Mouse (Mus musculus): ENCODE measurements around the gene Slc9a1.

DNA sequence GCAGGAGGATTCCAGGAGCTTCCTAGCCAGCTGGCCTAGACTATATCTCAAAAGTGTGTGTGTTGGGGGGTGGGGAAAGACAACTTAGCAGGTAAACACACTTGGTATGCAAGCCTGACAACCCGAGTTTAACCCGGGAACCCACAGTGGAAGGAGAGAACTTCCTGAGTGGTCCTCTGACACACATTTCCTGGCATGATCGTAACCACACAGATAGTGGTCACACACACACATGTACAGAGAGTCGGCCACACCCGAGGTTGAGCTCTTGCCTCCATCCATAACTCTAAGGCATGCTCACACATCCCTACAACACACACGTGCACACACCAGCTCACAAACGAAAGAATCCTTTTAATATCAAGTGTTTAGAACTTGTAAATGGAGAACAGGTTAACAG is 41.4 kb upstream of the Slc9a1 start:
- TF ChIP-seq POLR2A (IDR thresholded peaks at IDR 0.05; ENCODE audit: low read depth, low read length), result no peak
- no peak for TF ChIP-seq CTCF (conservative IDR thresholded peaks at IDR 0.05; ENCODE audit: insufficient read depth, insufficient read length, low read depth, low read length)
